Mouse (Mus musculus) spleen, adult 2 months (tissue): ENCODE results near the gene Ctbs. TPM values are rescaled to one million over a fixed set of nuclear protein-coding genes. Genes with fewer than 3 reads are reported as not detected.

ENCODE experiments used
- DNase-seq, 2 experiments: peaks; one replicate each; pipeline versions ENCODE4 v3.0.0 to v3.0.0-alpha.2; 2012 to 2021; ENCODE audit warnings: low spot score in 2 of 2, low read depth in 1 of 2
- H3K27ac ChIP-seq: fragments of 200-500 bp; 2 replicates; pipeline ENCODE4 v1.5.1; 2012; ENCODE audit warnings: low read length, inconsistent platforms; ENCODE audit not compliant: insufficient read depth
- H3K27me3 ChIP-seq: fragments of 200-500 bp; 2 replicates; pipeline ENCODE4 v1.6.1; 2012; ENCODE audit warnings: mild to moderate bottlenecking, moderate library complexity, low read length, inconsistent platforms; ENCODE audit not compliant: control insufficient read depth, insufficient read depth
- H3K36me3 ChIP-seq: fragments of 200-500 bp; 2 replicates; pipeline ENCODE4 v1.6.1; 2012; ENCODE audit warnings: mild to moderate bottlenecking, low read length, inconsistent platforms; ENCODE audit not compliant: control insufficient read depth, insufficient read depth
- H3K4me1 ChIP-seq: fragments of 200-500 bp; 2 replicates; pipeline ENCODE4 v1.6.1; 2011; ENCODE audit warnings: inconsistent platforms; ENCODE audit not compliant: control insufficient read depth, insufficient read depth, insufficient read length
- H3K4me3 ChIP-seq: fragments of 200-500 bp; 2 replicates; pipeline ENCODE4 v1.5.1; 2011; ENCODE audit warnings: mild to moderate bottlenecking, inconsistent platforms; ENCODE audit not compliant: insufficient read depth, insufficient read length; ENCODE audit errors: extremely low read depth
- CTCF ChIP-seq: fragments of 200-500 bp; IDR thresholded peaks from 2 replicates; pipeline ENCODE4 v1.5.1; 2011; ENCODE audit warnings: mild to moderate bottlenecking, inconsistent platforms; ENCODE audit not compliant: insufficient read depth, insufficient read length, insufficient replicate concordance; ENCODE audit errors: extremely low read depth
- POLR2A ChIP-seq: fragments of 200-500 bp; IDR thresholded peaks from 2 replicates; pipeline ENCODE4 v1.6.1; 2011; ENCODE audit warnings: low read depth, low read length, inconsistent platforms
- WGBS: fragments of 180-500 bp; shearing (Covaris S2); methylation state at CpG from one replicate; pipeline ENCODE4 v1.1.7; 2018; 5-methylcytosine and 5-hydroxymethylcytosine counted together
- polyA plus RNA-seq: library from polyadenylated mRNA; depleted of rRNA; stranded (reverse); fragments of >200 nt; gene quantifications from 2 replicates; pipeline ENCODE4 v1.2.3, GENCODE M21; 2012

Ctbs gene
- polyA plus RNA-seq, 1 experiment: 2.1 TPM

DNA sequence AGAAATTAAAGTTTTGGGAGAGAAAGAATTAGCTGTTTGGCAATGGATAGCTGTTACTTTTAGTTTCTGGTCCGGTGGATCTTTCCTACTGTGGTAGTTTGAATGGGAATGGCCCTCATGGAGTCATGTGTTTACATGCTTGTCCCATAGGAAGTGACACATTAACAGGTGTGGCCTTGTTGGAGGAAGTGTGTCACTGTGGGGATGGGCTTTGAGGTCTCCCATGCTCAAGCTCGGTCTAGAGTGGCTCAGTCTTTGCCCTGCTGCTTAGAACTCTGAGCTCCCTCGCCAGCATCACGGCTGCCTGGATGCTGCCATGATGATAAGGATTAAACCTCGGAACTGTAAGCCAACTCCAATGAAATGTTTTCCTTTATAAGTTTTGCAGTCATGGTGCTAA lies 1.8 kb downstream of the Ctbs start:
- TF ChIP-seq CTCF (no peak), POLR2A (no peak)
- 96% methylated on average over 5 of the region's 5 CpGs for WGBS
- peaks cover 2% of the 10 kb centered on the region; the same call in 1 of the 2 replicates for H3K36me3 ChIP-seq
- no peaks in the 10 kb centered on the region for H3K27me3 ChIP-seq
- DNase-seq: no peak
- no peak overlapping the region for H3K4me3 ChIP-seq
- H3K4me1 ChIP-seq: no peaks in the 10 kb centered on the region; the same call in 1 of the 2 replicates
- H3K27ac ChIP-seq: no peak overlapping the region

DNA sequence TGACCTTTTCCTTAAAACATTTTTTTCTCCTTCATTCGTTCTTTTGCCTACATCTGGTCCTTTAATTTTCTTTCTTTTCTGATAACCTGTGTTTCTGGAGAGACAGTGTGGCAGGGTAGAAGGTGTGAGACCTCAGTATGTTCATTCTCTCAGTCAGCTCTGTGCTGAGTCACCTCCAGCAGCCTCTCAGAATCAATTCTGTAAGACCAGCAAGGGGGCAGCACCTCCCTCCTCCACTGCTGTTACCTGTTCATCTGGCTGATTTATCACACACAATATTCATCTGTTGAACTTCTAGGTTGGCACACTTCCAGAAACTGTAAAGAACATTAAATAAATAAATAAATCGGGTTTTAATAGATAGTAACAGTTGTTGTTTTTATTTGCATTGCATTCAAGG lies 13.3 kb downstream of the Ctbs start:
- no peak overlapping the region for H3K27ac ChIP-seq
- no peak for DNase-seq
- TF ChIP-seq POLR2A (no peak), CTCF (no peak)
- H3K4me3 ChIP-seq: no peak overlapping the region
- 80% methylated on average over 2 of the region's 2 CpGs for WGBS
- peaks cover 2% of the 10 kb centered on the region; the same call in 1 of the 2 replicates for H3K36me3 ChIP-seq
- no peaks in the 10 kb centered on the region for H3K27me3 ChIP-seq
- H3K4me1 ChIP-seq: no peaks in the 10 kb centered on the region

DNA sequence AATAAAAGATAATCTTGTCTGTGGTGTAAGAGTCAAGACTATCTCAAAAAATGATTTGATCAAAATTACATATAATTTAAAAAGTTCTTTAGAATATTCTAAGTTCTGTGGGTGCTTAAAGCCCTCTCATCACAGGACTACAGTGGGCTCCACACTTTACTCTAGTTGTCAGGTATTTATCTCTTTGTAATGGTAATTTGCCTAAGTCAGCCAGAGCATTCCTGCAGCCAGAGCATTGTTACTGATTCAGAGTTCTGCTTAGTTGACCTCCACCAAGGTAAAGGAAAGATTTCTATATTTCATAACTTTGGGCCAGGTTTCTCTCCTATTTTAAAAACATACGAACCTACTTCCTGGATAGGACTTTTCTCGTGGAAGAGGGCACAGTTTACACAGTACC lies 19.6 kb downstream of the Ctbs start:
- H3K36me3 ChIP-seq: peaks cover 2% of the 10 kb centered on the region; the same call in 1 of the 2 replicates
- WGBS: 84% methylated on average over 2 of the region's 2 CpGs
- H3K27me3 ChIP-seq: no peaks in the 10 kb centered on the region
- no peaks in the 10 kb centered on the region for H3K4me1 ChIP-seq
- no peak overlapping the region for H3K27ac ChIP-seq
- DNase-seq: no peak
- H3K4me3 ChIP-seq: no peak overlapping the region
- TF ChIP-seq CTCF (no peak), POLR2A (no peak)

GRCm38 (mm10) chr3:146472657-146473056 lies 23.1 kb downstream of the Ctbs start:
- 93% methylated on average over 4 of the region's 4 CpGs for WGBS
- Histone ChIP-seq H3K27ac (no peak overlapping the region), H3K4me1 (no peaks in the 10 kb centered on the region), H3K27me3 (no peaks in the 10 kb centered on the region), H3K4me3 (no peak overlapping the region), H3K36me3 (no peaks in the 10 kb centered on the region; the same call in 1 of the 2 replicates)
- DNase-seq: no peak
- no peak for TF ChIP-seq CTCF
- TF ChIP-seq POLR2A: no peak

GRCm38 (mm10) chr3:146473741-146474140 lies 24.1 kb downstream of the Ctbs start:
- DNase-seq: no peak
- Histone ChIP-seq H3K4me3 (no peak overlapping the region), H3K36me3 (no peaks in the 10 kb centered on the region; the same call in 1 of the 2 replicates), H3K27ac (no peak overlapping the region), H3K4me1 (no peaks in the 10 kb centered on the region), H3K27me3 (no peaks in the 10 kb centered on the region)
- TF ChIP-seq POLR2A (no peak), CTCF (no peak)

DNA sequence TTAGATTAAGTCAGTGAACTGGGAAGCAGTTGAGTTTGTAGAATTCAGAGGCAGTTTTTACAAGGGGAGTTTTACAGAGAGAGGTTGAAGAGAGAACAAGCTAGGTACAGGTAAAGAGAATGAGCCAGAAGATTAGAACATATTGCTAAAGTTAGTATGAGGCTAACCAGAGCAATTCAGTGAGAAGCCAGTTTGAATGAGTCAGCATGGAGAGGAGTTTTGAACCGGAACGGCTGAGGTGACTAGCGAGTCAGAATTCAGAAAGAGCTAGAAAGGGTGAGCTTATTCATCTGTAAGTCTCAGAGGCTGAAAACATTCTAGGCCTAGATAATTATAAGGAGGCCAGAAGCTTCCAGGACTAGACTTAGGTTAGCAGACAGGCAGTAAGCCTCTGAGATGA lies 24.8 kb downstream of the Ctbs start:
- 90% methylated on average over 3 of the region's 3 CpGs for WGBS
- H3K4me1 ChIP-seq: no peaks in the 10 kb centered on the region
- H3K4me3 ChIP-seq: no peak overlapping the region
- no peaks in the 10 kb centered on the region; the same call in 1 of the 2 replicates for H3K36me3 ChIP-seq
- H3K27me3 ChIP-seq: no peaks in the 10 kb centered on the region
- H3K27ac ChIP-seq: no peak overlapping the region
- no peak for DNase-seq
- TF ChIP-seq POLR2A (no peak), CTCF (no peak)

DNA sequence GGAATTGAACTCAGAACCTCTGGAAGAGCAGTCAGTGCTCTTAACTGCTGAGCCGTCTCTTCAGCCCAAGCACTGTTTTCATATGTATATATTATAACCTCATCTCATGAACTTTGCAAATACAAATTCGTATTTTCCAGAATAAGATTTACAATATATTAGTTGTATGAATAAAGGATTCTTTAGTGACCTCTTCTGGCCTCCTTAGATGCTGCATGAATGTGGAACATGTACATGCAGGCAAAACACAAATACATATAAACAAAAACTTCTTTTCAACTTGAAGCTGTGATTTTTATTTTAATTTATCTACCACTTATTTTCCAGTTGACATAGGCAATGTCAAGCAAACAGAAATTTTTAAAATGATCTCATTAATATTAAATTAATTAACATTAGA lies 32.4 kb downstream of the Ctbs start:
- 76% methylated on average over 2 of the region's 2 CpGs for WGBS
- no peak overlapping the region for H3K4me3 ChIP-seq
- H3K27ac ChIP-seq: no peak overlapping the region
- no peaks in the 10 kb centered on the region for H3K36me3 ChIP-seq
- no peaks in the 10 kb centered on the region for H3K27me3 ChIP-seq
- no peaks in the 10 kb centered on the region for H3K4me1 ChIP-seq
- no peak for TF ChIP-seq CTCF
- no peak for TF ChIP-seq POLR2A
- DNase-seq: no peak
